Mouse (Mus musculus): Measurements from ENCODE around the gene Mpdz.

- no peak for TF ChIP-seq HCFC1 (IDR thresholded peaks at IDR 0.05; ENCODE audit: borderline replicate concordance, insufficient read depth, low read length)
- no peak for TF ChIP-seq MAFK (IDR thresholded peaks at IDR 0.05; ENCODE audit: insufficient read depth, low read depth, low read length)
Measured at GRCm38 (mm10) chr4:81323853-81324252, 118.8 kb downstream of the Mpdz start.

Measured in ES-E14 (cell line).